Mouse (Mus musculus): ENCODE data around the gene Vil1. TPM values are rescaled to one million over a fixed set of nuclear protein-coding genes. Genes with fewer than 3 reads are reported as not detected.

Vil1 gene
- polyA plus RNA-seq, 1 experiment from 2014 or later, result 11.5 TPM

- Histone ChIP-seq H3K36me3 (no peaks in the 10 kb centered on the region), H3K27me3 (no peaks in the 10 kb centered on the region), H3K27ac (no peak overlapping the region), H3K4me1 (peaks cover 6% of the 10 kb centered on the region; the same call in 1 of the 2 replicates), H3K4me2 (no peak overlapping the region), H3K9me3 (replicated peaks) (no peaks in the 10 kb centered on the region), H3K4me3 (replicated peaks) (no peak overlapping the region), H3K9ac (no peak overlapping the region)
- WGBS, result 76% methylated on average over 4 of the region's 4 CpGs
- ATAC-seq (replicated peaks; ENCODE audit: low FRiP score), result no peak
Observed at GRCm38 (mm10) chr1:74376396-74376795, 32.8 kb upstream of the Vil1 start.

- Histone ChIP-seq H3K4me2 (no peak overlapping the region), H3K9ac (no peak overlapping the region), H3K27me3 (no peaks in the 10 kb centered on the region), H3K9me3 (replicated peaks) (no peaks in the 10 kb centered on the region), H3K36me3 (no peaks in the 10 kb centered on the region), H3K4me1 (peaks cover 6% of the 10 kb centered on the region; the same call in 1 of the 2 replicates), H3K27ac (no peak overlapping the region), H3K4me3 (replicated peaks) (no peak overlapping the region)
- ATAC-seq (replicated peaks; ENCODE audit: low FRiP score), result no peak
- WGBS, result 85% methylated on average over 7 of the region's 7 CpGs
Observed at GRCm38 (mm10) chr1:74379058-74379504, 30.1 kb upstream of the Vil1 start.

- Histone ChIP-seq H3K9me3 (replicated peaks) (no peaks in the 10 kb centered on the region), H3K36me3 (no peaks in the 10 kb centered on the region), H3K4me2 (no peak overlapping the region), H3K4me3 (replicated peaks) (no peak overlapping the region), H3K27me3 (no peaks in the 10 kb centered on the region), H3K9ac (no peak overlapping the region), H3K27ac (no peak overlapping the region), H3K4me1 (peaks cover 6% of the 10 kb centered on the region; the same call in 1 of the 2 replicates)
- no peak for ATAC-seq (replicated peaks; ENCODE audit: low FRiP score)
- 87% methylated on average over 5 of the region's 5 CpGs for WGBS
Observed at GRCm38 (mm10) chr1:74380484-74380883, 28.7 kb upstream of the Vil1 start.

GRCm38 (mm10) chr1:74381588-74382021 is 27.6 kb upstream of the Vil1 start:
- Histone ChIP-seq H3K9ac (no peak overlapping the region), H3K4me2 (no peak overlapping the region), H3K4me3 (replicated peaks) (no peak overlapping the region), H3K36me3 (no peaks in the 10 kb centered on the region), H3K4me1 (peaks cover 3% of the 10 kb centered on the region; the same call in 1 of the 2 replicates), H3K9me3 (replicated peaks) (no peaks in the 10 kb centered on the region), H3K27ac (no peak overlapping the region), H3K27me3 (no peaks in the 10 kb centered on the region)
- ATAC-seq (replicated peaks; ENCODE audit: low FRiP score), result no peak
- WGBS, result 90% methylated on average over 10 of the region's 10 CpGs

- Histone ChIP-seq H3K27ac (no peak overlapping the region), H3K9ac (no peak overlapping the region), H3K9me3 (replicated peaks) (no peaks in the 10 kb centered on the region), H3K4me1 (peaks cover 15% of the 10 kb centered on the region), H3K36me3 (no peaks in the 10 kb centered on the region), H3K27me3 (no peaks in the 10 kb centered on the region), H3K4me2 (no peak overlapping the region), H3K4me3 (replicated peaks) (no peak overlapping the region)
- WGBS, result 79% methylated on average over 13 of the region's 13 CpGs
- no peak for ATAC-seq (replicated peaks; ENCODE audit: low FRiP score)
Observed at GRCm38 (mm10) chr1:74383385-74383784, 25.8 kb upstream of the Vil1 start.

GRCm38 (mm10) chr1:74384525-74384924 is 24.7 kb upstream of the Vil1 start:
- H3K27ac ChIP-seq, result no peak overlapping the region
- no peak overlapping the region for H3K4me3 ChIP-seq (replicated peaks)
- no peaks in the 10 kb centered on the region for H3K27me3 ChIP-seq
- 87% methylated on average over 8 of the region's 8 CpGs for WGBS
- H3K4me1 ChIP-seq, result peaks cover 19% of the 10 kb centered on the region
- no peak overlapping the region for H3K9ac ChIP-seq
- no peak for ATAC-seq (replicated peaks; ENCODE audit: low FRiP score)
- no peaks in the 10 kb centered on the region for H3K9me3 ChIP-seq (replicated peaks)
- no peak overlapping the region for H3K4me2 ChIP-seq
- no peaks in the 10 kb centered on the region for H3K36me3 ChIP-seq

GRCm38 (mm10) chr1:74385064-74385463 is 24.1 kb upstream of the Vil1 start:
- H3K36me3 ChIP-seq, result no peaks in the 10 kb centered on the region
- no peak overlapping the region for H3K4me2 ChIP-seq
- no peak overlapping the region for H3K4me3 ChIP-seq (replicated peaks)
- no peak overlapping the region for H3K9ac ChIP-seq
- no peak overlapping the region for H3K27ac ChIP-seq
- no peaks in the 10 kb centered on the region for H3K27me3 ChIP-seq
- peaks cover 24% of the 10 kb centered on the region for H3K4me1 ChIP-seq
- ATAC-seq (replicated peaks; ENCODE audit: low FRiP score), result no peak
- WGBS, result 92% methylated on average over 10 of the region's 10 CpGs
- no peaks in the 10 kb centered on the region for H3K9me3 ChIP-seq (replicated peaks)

GRCm38 (mm10) chr1:74385531-74385930 is 23.6 kb upstream of the Vil1 start:
- H3K4me2 ChIP-seq, result no peak overlapping the region
- no peaks in the 10 kb centered on the region for H3K36me3 ChIP-seq
- H3K27me3 ChIP-seq, result no peaks in the 10 kb centered on the region
- no peak overlapping the region for H3K9ac ChIP-seq
- no peaks in the 10 kb centered on the region for H3K9me3 ChIP-seq (replicated peaks)
- peaks cover 29% of the 10 kb centered on the region for H3K4me1 ChIP-seq
- no peak overlapping the region for H3K4me3 ChIP-seq (replicated peaks)
- H3K27ac ChIP-seq, result no peak overlapping the region
- WGBS, result 88% methylated on average over 8 of the region's 8 CpGs
- ATAC-seq (replicated peaks; ENCODE audit: low FRiP score), result no peak

GRCm38 (mm10) chr1:74386363-74386713 is 22.8 kb upstream of the Vil1 start:
- no peak for ATAC-seq (replicated peaks; ENCODE audit: low FRiP score)
- Histone ChIP-seq H3K9ac (peak overlapping the region; percentile 63), H3K27ac (peak overlapping the region; percentile 99), H3K9me3 (replicated peaks) (no peaks in the 10 kb centered on the region), H3K4me1 (peaks cover 34% of the 10 kb centered on the region), H3K4me3 (replicated peaks) (peak overlapping the region; percentile 52), H3K36me3 (no peaks in the 10 kb centered on the region), H3K4me2 (peak overlapping the region; percentile 68), H3K27me3 (no peaks in the 10 kb centered on the region)
- 43% methylated on average over 7 of the region's 10 CpGs for WGBS

- Histone ChIP-seq H3K36me3 (no peaks in the 10 kb centered on the region), H3K27me3 (no peaks in the 10 kb centered on the region), H3K4me1 (peaks cover 34% of the 10 kb centered on the region), H3K4me2 (peak overlapping the region; percentile 68), H3K27ac (peak overlapping the region; percentile 99), H3K9me3 (replicated peaks) (no peaks in the 10 kb centered on the region), H3K9ac (peak overlapping the region; percentile 63), H3K4me3 (replicated peaks) (peak overlapping the region; percentile 52)
- peak; percentile 91 for ATAC-seq (replicated peaks; ENCODE audit: low FRiP score)
- WGBS, result under 1% methylated on average over 26 of the region's 26 CpGs
Observed at GRCm38 (mm10) chr1:74386714-74387385, 22.3 kb upstream of the Vil1 start.

GRCm38 (mm10) chr1:74387386-74387988 is 21.7 kb upstream of the Vil1 start:
- no peak for ATAC-seq (replicated peaks; ENCODE audit: low FRiP score)
- Histone ChIP-seq H3K27me3 (no peaks in the 10 kb centered on the region), H3K9ac (peak overlapping the region; percentile 63; the same call in 1 of the 2 replicates), H3K27ac (peak overlapping the region; percentile 99), H3K4me3 (replicated peaks) (peak overlapping the region; percentile 52), H3K4me2 (peak overlapping the region; percentile 68), H3K9me3 (replicated peaks) (no peaks in the 10 kb centered on the region), H3K4me1 (peaks cover 34% of the 10 kb centered on the region), H3K36me3 (no peaks in the 10 kb centered on the region)
- WGBS, result 55% methylated on average over 15 of the region's 15 CpGs

GRCm38 (mm10) chr1:74388398-74388920 is 20.7 kb upstream of the Vil1 start:
- no peak overlapping the region for H3K9ac ChIP-seq
- H3K27me3 ChIP-seq, result no peaks in the 10 kb centered on the region
- 76% methylated on average over 7 of the region's 7 CpGs for WGBS
- peak overlapping the region; percentile 99; the same call in 1 of the 2 replicates for H3K27ac ChIP-seq
- peaks cover 44% of the 10 kb centered on the region for H3K4me1 ChIP-seq
- peaks cover 4% of the 10 kb centered on the region for H3K36me3 ChIP-seq
- no peak overlapping the region for H3K4me2 ChIP-seq
- no peaks in the 10 kb centered on the region for H3K9me3 ChIP-seq (replicated peaks)
- H3K4me3 ChIP-seq (replicated peaks), result no peak overlapping the region
- no peak for ATAC-seq (replicated peaks; ENCODE audit: low FRiP score)
